Mouse (Mus musculus) erythroid progenitor cell, adult 5-6 weeks (primary cell): ENCODE data around the gene Cox7a2. TPM values are rescaled to one million over a fixed set of nuclear protein-coding genes. Genes with fewer than 3 reads are reported as not detected.

Source experiments
- ATAC-seq: replicated peaks from 2 replicates; pipeline ENCODE4 v1.8.0; 2016; ENCODE audit warnings: moderate number of reproducible peaks, mild to moderate bottlenecking, moderate TSS enrichment, inconsistent platforms; ENCODE audit not compliant: poor library complexity, low FRiP score, severe bottlenecking
- total RNA-seq, 2 experiments: library from RNA; stranded (forward) in 1 of 2; stranded (reverse) in 1 of 2; fragments of 150-400 nt in 1 of 2; fragments of 186-747, 209-891 nt in 1 of 2; gene quantifications; 2 replicates each; pipeline versions ENCODE4 v1.2.3 to v1.2.4; 2015 to 2017; ENCODE audit warnings: low replicate concordance in 2 of 2

Gene Cox7a2
- total RNA-seq, 2 experiments from 2014 or later: 37.3 to 223 TPM

DNA sequence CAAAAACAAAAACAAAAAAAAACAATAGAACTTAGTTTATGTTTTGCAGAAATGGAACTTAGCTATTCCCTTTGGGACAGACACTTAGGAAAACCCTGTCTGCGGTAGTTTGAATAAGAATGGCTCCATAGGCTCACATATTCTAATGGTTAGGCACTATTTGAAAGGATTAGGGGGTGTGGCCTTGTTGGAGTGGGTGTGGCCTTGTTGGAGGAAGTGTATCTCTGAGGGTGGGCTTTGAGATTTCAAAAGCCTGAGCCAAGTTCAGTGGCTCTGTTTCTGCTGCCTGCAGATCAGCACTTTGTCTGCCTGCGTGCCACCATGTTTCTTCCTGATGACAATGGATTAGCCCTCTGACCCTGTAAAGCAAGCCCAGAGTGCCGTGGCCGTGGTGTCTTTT lies 14.6 kb downstream of the Cox7a2 start:
- ATAC-seq: no peak

GRCm38 (mm10) chr9:79735608-79736007 lies 24.1 kb downstream of the Cox7a2 start:
- ATAC-seq: no peak

GRCm38 (mm10) chr9:79730301-79730700 lies 29.4 kb downstream of the Cox7a2 start:
- no peak for ATAC-seq

DNA sequence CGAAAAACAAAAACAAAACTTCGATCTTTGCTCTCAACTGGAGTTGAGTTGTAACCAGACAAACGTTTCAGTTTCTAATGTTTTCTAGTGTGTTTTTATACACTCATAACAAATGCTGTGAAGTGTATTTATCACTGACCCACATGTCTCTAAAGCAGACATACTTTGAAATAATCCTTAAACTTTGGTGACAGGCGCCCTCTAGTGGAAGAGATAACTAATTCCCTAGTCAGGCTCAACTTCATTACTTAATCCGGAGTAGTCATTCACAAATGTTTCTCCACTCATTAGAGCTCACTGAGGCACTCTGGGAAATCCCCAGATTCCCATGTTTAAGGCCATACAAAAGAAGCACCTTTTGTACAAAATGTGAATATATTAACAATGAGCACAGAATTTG lies 36.6 kb downstream of the Cox7a2 start:
- ATAC-seq: no peak

- ATAC-seq: no peak
These were observed 38.6 kb downstream of the Cox7a2 start for GRCm38 (mm10) chr9:79721056-79721455.

- no peak for ATAC-seq
These were observed 39.5 kb downstream of the Cox7a2 start for GRCm38 (mm10) chr9:79720143-79720542.

DNA sequence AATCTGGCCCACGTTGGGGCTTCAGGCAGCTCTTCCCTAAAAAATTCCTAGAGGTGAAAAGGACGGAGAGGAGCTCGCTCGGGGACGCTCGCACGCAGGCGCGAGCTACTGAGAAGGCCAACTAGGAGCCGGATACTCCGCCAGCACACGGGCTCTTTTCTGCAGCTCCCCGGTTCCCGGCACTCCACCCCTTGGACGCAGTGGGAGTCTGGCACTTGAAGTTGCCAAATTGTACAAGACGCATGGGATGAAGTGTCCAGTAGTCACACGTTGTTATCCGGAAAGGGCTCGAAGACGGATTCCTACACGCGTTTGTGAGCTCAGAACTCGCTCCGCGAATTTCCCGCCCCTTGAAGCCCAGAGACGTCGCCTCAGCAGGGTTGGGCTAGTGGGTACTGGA lies 40.2 kb downstream of the Cox7a2 start:
- ATAC-seq: no peak

DNA sequence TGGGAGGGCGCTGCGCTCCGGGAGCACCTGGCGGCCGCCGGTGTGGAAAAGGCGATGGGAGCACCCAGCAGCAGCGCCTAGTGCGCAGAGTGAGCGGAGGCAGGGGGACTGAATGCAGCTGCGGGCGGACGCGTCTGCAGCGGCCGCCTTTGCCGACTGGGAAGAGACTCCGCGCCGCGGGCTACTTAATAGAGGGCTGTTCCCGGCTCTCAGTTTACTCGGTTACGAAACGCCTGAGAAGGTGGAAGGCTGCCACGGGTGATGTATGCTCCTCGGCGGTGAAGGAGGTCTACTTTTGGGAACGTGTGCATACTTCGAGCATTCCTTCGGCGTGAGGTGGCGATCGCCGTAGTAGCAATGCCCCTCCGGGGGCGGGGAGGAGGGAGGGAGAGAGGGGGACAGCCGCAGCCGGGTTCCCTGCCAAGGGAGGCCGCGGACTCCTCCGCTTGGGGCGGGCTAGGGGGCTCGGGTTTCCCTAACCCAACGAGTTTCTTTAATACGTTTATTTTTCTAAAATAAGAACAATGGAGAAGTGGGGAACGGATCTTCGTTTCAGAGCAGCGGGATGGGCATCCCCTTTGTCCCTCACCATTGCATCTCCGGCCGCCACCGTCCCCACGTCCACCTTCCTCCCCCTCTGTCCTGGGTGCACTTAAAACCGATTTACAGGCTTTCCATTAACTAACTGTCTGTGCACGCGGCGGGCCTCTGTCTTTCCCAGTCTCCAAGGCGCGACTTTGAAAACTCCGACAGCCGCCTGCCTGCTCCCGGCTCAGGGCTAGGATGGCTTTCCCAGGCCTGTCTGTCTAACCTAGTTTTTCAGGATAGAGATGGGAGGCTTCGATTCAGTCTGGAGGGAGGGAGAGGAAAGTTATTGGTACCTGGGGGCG lies 41.0 kb downstream of the Cox7a2 start, which contains the start of gene Col12a1:
Col12a1 (minus strand) TSS at position 351 of the 890 bp plus-strand sequence.
- ATAC-seq: no peak

DNA sequence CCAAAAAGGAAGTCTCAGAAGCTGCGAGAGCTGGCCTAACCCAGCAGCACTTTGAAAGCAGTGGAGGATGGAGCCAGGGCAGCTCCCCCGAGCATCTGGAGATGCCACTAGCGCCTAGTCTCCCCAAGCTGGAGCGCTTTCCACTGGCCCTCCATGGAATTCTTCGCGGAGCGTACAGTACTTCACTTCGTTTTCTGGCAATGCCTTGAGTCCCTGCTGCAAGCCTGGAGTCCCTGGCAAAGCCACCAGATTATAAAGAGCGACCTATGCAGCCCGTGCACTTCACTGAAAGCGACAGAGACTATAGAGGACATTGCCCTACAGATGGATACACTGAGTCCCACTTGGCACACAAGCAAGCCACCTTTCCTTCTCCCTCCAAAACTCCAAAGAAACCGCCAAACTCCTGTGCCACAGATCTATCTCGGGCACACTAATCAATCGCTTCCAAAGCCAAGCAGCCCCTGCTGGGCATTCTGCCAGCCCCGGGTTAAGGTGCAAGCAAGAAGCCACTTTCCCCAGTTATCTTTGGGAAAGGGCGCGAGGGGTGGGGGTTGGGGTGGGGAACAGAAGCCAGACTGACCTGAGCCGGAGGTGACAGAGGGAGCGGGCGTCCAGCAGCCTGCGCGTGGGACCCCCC lies 41.7 kb downstream of the Cox7a2 start:
- no peak for ATAC-seq

- ATAC-seq: no peak
These were observed 42.5 kb downstream of the Cox7a2 start for GRCm38 (mm10) chr9:79716909-79717835.

GRCm38 (mm10) chr9:79716496-79716895 lies 43.2 kb downstream of the Cox7a2 start:
- ATAC-seq: no peak

GRCm38 (mm10) chr9:79714471-79715045 lies 45.1 kb downstream of the Cox7a2 start:
- ATAC-seq: no peak

Other genes starting within 250 kb of the Cox7a2 start
- gene Col12a1, start 41.0 kb downstream of the Cox7a2 start, total RNA-seq (2015; ENCODE audit: low replicate concordance): not detected in 2 replicates
- gene Col12a1, start 41.0 kb downstream of the Cox7a2 start, total RNA-seq (2017; ENCODE audit: low replicate concordance): 0.68 TPM in 1 of 2 replicates, not detected in the other
- 53.3 and 63.7 TPM in 2 replicates for gene Tmem30a, start 33.6 kb upstream of the Cox7a2 start, total RNA-seq (2015; ENCODE audit: low replicate concordance)
- gene Tmem30a, start 33.6 kb upstream of the Cox7a2 start, total RNA-seq (2017; ENCODE audit: low replicate concordance): 57.2 and 72.6 TPM in 2 replicates